ENCODE assay signal across 7 mouse cellular contexts in the genomic region with DNA sequence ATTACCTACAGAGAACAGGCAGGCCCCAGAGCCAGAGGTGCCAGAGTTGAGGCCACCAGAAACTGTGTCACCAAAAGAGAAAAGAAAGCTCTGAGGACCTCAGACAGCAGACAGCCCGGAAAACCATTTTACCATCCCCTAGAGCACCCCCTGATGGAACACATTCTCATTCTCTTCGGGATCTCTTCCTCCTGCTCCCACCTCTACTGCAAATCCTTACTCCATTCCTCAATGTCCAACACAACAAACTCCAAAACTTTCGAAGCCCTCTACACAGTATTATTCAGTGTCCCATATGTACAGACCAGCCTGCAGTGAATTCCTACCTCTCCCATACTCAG. TPM values are rescaled to one million over a fixed set of nuclear protein-coding genes. Genes with fewer than 3 reads are reported as not detected.
DNase-seq lines count a peak whose midpoint lies in the region; ATAC-seq and TF ChIP-seq lines count a peak whose summit lies in the region.

No protein-coding gene starts in this region.

- peak overlapping the region; percentile 81 for H3K4me3 ChIP-seq in lung, embryonic 15.5 days
- peak overlapping the region; percentile 66 for H3K4me3 ChIP-seq in embryonic facial prominence, embryonic 15.5 days (replicated peaks)
- H3K4me3 ChIP-seq in limb, embryonic 11.5 days (ENCODE audit: low read depth, low read length): peak overlapping the region; percentile 93
- peak overlapping the region; percentile 97 for H3K4me3 ChIP-seq in small intestine, adult 2 months (ENCODE audit: low read depth, low read length)

- no peaks in the 10 kb centered on the region for H3K27me3 ChIP-seq in lung, embryonic 15.5 days
- H3K27me3 ChIP-seq in embryonic facial prominence, embryonic 15.5 days: no peaks in the 10 kb centered on the region
- no peaks in the 10 kb centered on the region for H3K27me3 ChIP-seq in limb, embryonic 11.5 days (ENCODE audit: control insufficient read depth, insufficient read depth, low read length)
- H3K27me3 ChIP-seq in small intestine, adult 2 months (ENCODE audit: control insufficient read depth, insufficient read depth, low read length): no peaks in the 10 kb centered on the region

- peaks cover 24% of the 10 kb centered on the region for H3K4me1 ChIP-seq in lung, embryonic 15.5 days
- peaks cover 31% of the 10 kb centered on the region for H3K4me1 ChIP-seq in embryonic facial prominence, embryonic 15.5 days
- peaks cover 14% of the 10 kb centered on the region for H3K4me1 ChIP-seq in limb, embryonic 11.5 days (ENCODE audit: control insufficient read depth, insufficient read depth, low read length)
- peaks cover 16% of the 10 kb centered on the region; the same call in 1 of the 2 replicates for H3K4me1 ChIP-seq in small intestine, adult 2 months (ENCODE audit: control insufficient read depth, insufficient read depth, insufficient read length, low read length)

- peak overlapping the region; percentile 96 for H3K27ac ChIP-seq in lung, embryonic 15.5 days
- H3K27ac ChIP-seq in embryonic facial prominence, embryonic 15.5 days (replicated peaks): peak overlapping the region; percentile 94
- H3K27ac ChIP-seq in limb, embryonic 11.5 days (replicated peaks; ENCODE audit: low read depth, low read length): no peak overlapping the region
- peak overlapping the region; percentile 76 for H3K27ac ChIP-seq in small intestine, adult 2 months (ENCODE audit: insufficient read depth, low read depth, low read length)

- H3K9ac ChIP-seq in lung, embryonic 15.5 days: peak overlapping the region; percentile 83
- H3K9ac ChIP-seq in embryonic facial prominence, embryonic 15.5 days: peak overlapping the region; percentile 76
- H3K9ac ChIP-seq in limb, embryonic 11.5 days (ENCODE audit: low read length): peak overlapping the region; percentile 87

- intact Hi-C loops in gastrocnemius, postnatal 36 days (cut with DNase I): loop anchor here (2.0 to 5.0 kb wide), 2 partner anchors 33 to 62 kb away; partner anchors contain the start of gene Hdlbp

- no peak for TF ChIP-seq CTCF in small intestine, adult 2 months (IDR thresholded peaks at IDR 0.05; ENCODE audit: extremely low read depth, insufficient read length, insufficient replicate concordance, low read depth, low read length)

- peak overlapping the region; percentile 63 for H3K4me2 ChIP-seq in lung, embryonic 15.5 days
- H3K4me2 ChIP-seq in embryonic facial prominence, embryonic 15.5 days (replicated peaks): peak overlapping the region; percentile 54
- H3K4me2 ChIP-seq in limb, embryonic 11.5 days (ENCODE audit: low read depth, severe bottlenecking): peak overlapping the region; percentile 65

- ATAC-seq in lung, embryonic 15.5 days (ENCODE audit: borderline replicate concordance, extremely low read depth, low FRiP score, low TSS enrichment): peak; percentile 33; the same call in 1 of the 2 replicates
- peak; percentile 26; the same call in 1 of the 2 replicates for ATAC-seq in embryonic facial prominence, embryonic 15.5 days (ENCODE audit: insufficient number of reproducible peaks, low FRiP score, low TSS enrichment, low read depth)
- peak; percentile 31; the same call in 1 of the 2 replicates for ATAC-seq in limb, embryonic 11.5 days (ENCODE audit: insufficient number of reproducible peaks, low FRiP score, low TSS enrichment, low read depth)

- no peaks in the 10 kb centered on the region for H3K9me3 ChIP-seq in lung, embryonic 15.5 days
- H3K9me3 ChIP-seq in embryonic facial prominence, embryonic 15.5 days (replicated peaks): no peaks in the 10 kb centered on the region
- H3K9me3 ChIP-seq in limb, embryonic 11.5 days (ENCODE audit: control insufficient read depth, low read length): no peaks in the 10 kb centered on the region

- DNase-seq in lung, postnatal 4 days: no peak
- DNase-seq in limb, embryonic 11.5 days (ENCODE audit: low spot score): peak; percentile 24
- DNase-seq in gastrocnemius, postnatal 36 days: no peak
- DNase-seq in frontal cortex, postnatal 10 days (ENCODE audit: low spot score in 2 of 2): no peak

- peaks cover 12% of the 10 kb centered on the region for H3K36me3 ChIP-seq in lung, embryonic 15.5 days
- H3K36me3 ChIP-seq in embryonic facial prominence, embryonic 15.5 days: peaks cover 8% of the 10 kb centered on the region
- peaks cover 2% of the 10 kb centered on the region; the same call in 1 of the 2 replicates for H3K36me3 ChIP-seq in limb, embryonic 11.5 days (ENCODE audit: control insufficient read depth, insufficient read depth, low read length)
- H3K36me3 ChIP-seq in small intestine, adult 2 months (ENCODE audit: control insufficient read depth, insufficient read depth, low read length): peaks cover 8% of the 10 kb centered on the region

- WGBS in lung, embryonic 15.5 days: 6% methylated on average over 3 of the region's 3 CpGs
- 16% methylated on average over 3 of the region's 3 CpGs for WGBS in embryonic facial prominence, embryonic 15.5 days
- 19% methylated on average over 3 of the region's 3 CpGs for WGBS in limb, embryonic 11.5 days
- 8% methylated on average over 3 of the region's 3 CpGs for WGBS in small intestine, adult 2 months

- no peak for TF ChIP-seq POLR2A in small intestine, adult 2 months (IDR thresholded peaks at IDR 0.05; ENCODE audit: low read depth, low read length)

RNA-seq across cellular contexts. Expression of gene Hdlbp, which starts 32.8 kb away (rescaled TPM):
- 158 and 159 TPM in 2 replicates for polyA plus RNA-seq in lung, embryonic 15.5 days (2015; fragmentation: Nextera tagmentation; extraction: Ambion mirVana)
- polyA plus RNA-seq in embryonic facial prominence, embryonic 15.5 days (2015; fragmentation: Nextera tagmentation; extraction: Ambion mirVana): 186 and 188 TPM in 2 replicates
- polyA plus RNA-seq in limb, embryonic 11.5 days (2014; fragmentation: Nextera tagmentation; extraction: Ambion mirVana): 111 and 116 TPM in 2 replicates
- polyA plus RNA-seq in small intestine, adult 2 months (2012; rRNA removed): 29.9 and 54.9 TPM in 2 replicates
- 100 to 1,000 TPM; 289 to 302 TPM for total RNA-seq in gastrocnemius, postnatal 36 days (2021)
